In the genomic region with DNA sequence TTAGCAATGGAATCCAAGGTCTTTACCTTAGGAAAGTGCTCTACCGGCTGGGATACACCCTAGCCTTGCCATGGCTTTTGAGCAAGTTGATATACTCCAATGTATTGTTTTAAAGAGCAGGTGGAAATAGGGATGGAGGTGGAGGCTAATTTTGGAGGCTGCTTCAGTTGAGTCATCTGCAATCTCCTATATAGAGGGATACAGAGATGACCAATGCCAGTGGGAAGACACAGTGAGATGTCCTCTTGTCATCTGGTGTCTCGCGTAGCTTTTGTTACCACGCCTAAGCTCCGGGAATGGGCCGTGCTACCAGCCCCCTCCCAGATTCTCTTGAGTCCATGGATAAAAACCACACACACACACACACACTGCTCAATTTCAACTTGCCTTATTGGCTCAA, we compare ENCODE assay signal across 18 mouse cellular contexts. TPM values are rescaled to one million over a fixed set of nuclear protein-coding genes. Genes with fewer than 3 reads are reported as not detected.
DNase-seq lines count a peak whose midpoint lies in the region; ATAC-seq lines count a peak whose summit lies in the region.
"Had no signal": no experiment of that assay in that cellular context is flagged by ENCODE, and none has a peak within 500 bp of the region (broad histone marks: within the 10 kb centered on the region; RNA-seq: fewer than 3 reads in every experiment).

No protein-coding gene starts in this region.

- no peak for DNase-seq in frontal cortex, postnatal 25 days (ENCODE audit: low spot score in 2 of 2)
- DNase-seq in right cerebral cortex, adult 18-20 months = peak; percentile 25
- DNase-seq in right cerebral cortex, postnatal 4 days = no peak
- peak; percentile 70 for DNase-seq in brain, adult 2 months (ENCODE audit: low read depth, low spot score)
- DNase-seq: adrenal gland, adult 8-10 months; adrenal gland, postnatal 25 days; cerebellum, adult 18-20 months; cerebellum, adult 9-10 months; cerebellum, postnatal 14 days; gastrocnemius, adult 2 months; gastrocnemius, postnatal 14 days; heart, adult 11 months had no signal

- ATAC-seq in frontal cortex, adult (ENCODE audit: low TSS enrichment) = peak; percentile 76
- ATAC-seq in erythroblast, adult 5-6 weeks (replicated peaks; ENCODE audit: low FRiP score, poor library complexity, severe bottlenecking) = no peak
- ATAC-seq: activated CD4-positive, CD25-positive, alpha-beta regulatory T cell, adult 4 months; forebrain, embryonic 15.5 days had no signal

RNA-seq across cellular contexts. Expression of a gene that starts 5.5 kb away (rescaled TPM):
- total RNA-seq in erythroblast, adult 5-6 weeks (2015; ENCODE audit: low replicate concordance) = not detected in 2 replicates
- total RNA-seq in erythroblast, adult 5-6 weeks (2017; ENCODE audit: low replicate concordance) = not detected in 2 replicates
- total RNA-seq: gastrocnemius, adult 2 months; heart, postnatal 25 days; hematopoietic stem cell, adult 5-6 weeks had no signal

RNA-seq across cellular contexts. Expression of a gene that starts 43.0 kb away (rescaled TPM):
- 17.5 and 27.4 TPM in 2 replicates for total RNA-seq in erythroblast, adult 5-6 weeks (2015; ENCODE audit: low replicate concordance)
- total RNA-seq in erythroblast, adult 5-6 weeks (2017; ENCODE audit: low replicate concordance) = 9.3 and 34.0 TPM in 2 replicates

Comparison
In these comparisons a context has a peak if more than half of its experiments do, and no peak if none do; other contexts are left out.
1. DNase-seq: peak in right cerebral cortex, adult 18-20 months (single experiment) and brain, adult 2 months (single experiment); none in frontal cortex, postnatal 25 days (0 of 2) and right cerebral cortex, postnatal 4 days (single experiment).